Comparison of ENCODE assay signal across 9 mouse cellular contexts in the genomic region with DNA sequence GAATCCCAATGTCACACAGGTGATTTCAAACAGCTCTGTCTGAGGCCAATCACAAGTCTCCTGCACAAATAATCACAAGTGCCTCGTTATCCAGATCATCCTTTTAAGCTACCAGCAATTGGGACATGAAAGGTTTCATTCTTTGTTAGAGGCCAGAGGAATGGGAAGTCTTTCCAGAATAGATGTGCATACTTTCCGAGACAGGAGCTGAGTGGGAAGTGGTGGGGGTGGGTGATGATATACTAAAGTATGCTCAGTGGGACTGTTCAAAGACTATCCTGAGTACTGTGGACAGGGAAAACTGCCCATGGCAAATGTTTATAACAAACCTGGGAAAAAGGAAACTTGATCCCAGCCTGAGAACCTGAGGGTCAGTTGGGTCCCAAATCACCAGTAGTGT. TPM values are rescaled to one million over a fixed set of nuclear protein-coding genes. Genes with fewer than 3 reads are reported as not detected.
DNase-seq lines count a peak whose midpoint lies in the region; ATAC-seq lines count a peak whose summit lies in the region.
"Had no signal": no experiment of that assay in that cellular context is flagged by ENCODE, and none has a peak within 500 bp of the region (broad histone marks: within the 10 kb centered on the region; RNA-seq: fewer than 3 reads in every experiment).

No protein-coding gene starts in this region.

- H3K36me3 ChIP-seq in heart, embryonic 13.5 days, result no peaks in the 10 kb centered on the region
- no peaks in the 10 kb centered on the region for H3K36me3 ChIP-seq in hindbrain, embryonic 13.5 days
- H3K36me3 ChIP-seq in midbrain, embryonic 12.5 days, result no peaks in the 10 kb centered on the region
- H3K36me3 ChIP-seq: liver, embryonic 15.5 days had no signal

- peak overlapping the region; percentile 95 for H3K9ac ChIP-seq in heart, embryonic 13.5 days
- peak overlapping the region; percentile 99 for H3K9ac ChIP-seq in hindbrain, embryonic 13.5 days
- peak overlapping the region; percentile 95 for H3K9ac ChIP-seq in midbrain, embryonic 12.5 days (replicated peaks)

- no peak for DNase-seq in heart, postnatal 4 days
- peak; percentile 12 for DNase-seq in adipocyte (ENCODE audit: low spot score)
- no peak for DNase-seq in gastrocnemius, adult 8-10 months (ENCODE audit: low spot score in 2 of 2)
- no peak for DNase-seq in cerebellum, postnatal 36 days
- DNase-seq in left cerebral cortex, postnatal 14 days (ENCODE audit: low spot score in 2 of 2), result no peak

- ATAC-seq in heart, embryonic 13.5 days (ENCODE audit: extremely low read depth, insufficient number of reproducible peaks, low FRiP score, low TSS enrichment), result no peak
- ATAC-seq in hindbrain, embryonic 13.5 days (ENCODE audit: low FRiP score), result no peak
- ATAC-seq in midbrain, embryonic 12.5 days (ENCODE audit: low FRiP score, low read depth), result no peak

- H3K4me3 ChIP-seq in heart, embryonic 13.5 days, result peak overlapping the region; percentile 99
- H3K4me3 ChIP-seq in hindbrain, embryonic 13.5 days, result peak overlapping the region; percentile 99
- H3K4me3 ChIP-seq in midbrain, embryonic 12.5 days, result peak overlapping the region; percentile 97

- no peaks in the 10 kb centered on the region for H3K9me3 ChIP-seq in heart, embryonic 13.5 days
- no peaks in the 10 kb centered on the region for H3K9me3 ChIP-seq in hindbrain, embryonic 13.5 days
- no peaks in the 10 kb centered on the region for H3K9me3 ChIP-seq in midbrain, embryonic 12.5 days
- H3K9me3 ChIP-seq: liver, embryonic 15.5 days had no signal

- H3K27ac ChIP-seq in heart, embryonic 13.5 days (replicated peaks), result no peak overlapping the region; the same call in none of the 2 replicates
- no peak overlapping the region for H3K27ac ChIP-seq in hindbrain, embryonic 13.5 days
- H3K27ac ChIP-seq in midbrain, embryonic 12.5 days (replicated peaks), result no peak overlapping the region
- H3K27ac ChIP-seq: liver, embryonic 15.5 days had no signal

- WGBS in heart, embryonic 13.5 days, result 7% methylated on average over 2 of the region's 2 CpGs
- WGBS in hindbrain, embryonic 13.5 days, result 9% methylated on average over 2 of the region's 2 CpGs
- 9% methylated on average over 2 of the region's 2 CpGs for WGBS in midbrain, embryonic 12.5 days

- peak overlapping the region; percentile 86 for H3K4me2 ChIP-seq in heart, embryonic 13.5 days
- H3K4me2 ChIP-seq in hindbrain, embryonic 13.5 days, result peak overlapping the region; percentile 80
- H3K4me2 ChIP-seq in midbrain, embryonic 12.5 days (replicated peaks), result peak overlapping the region; percentile 78

- intact Hi-C loops in left cerebral cortex, postnatal 14 days (cut with DNase I), result no loop called here

- H3K4me1 ChIP-seq in heart, embryonic 13.5 days, result peaks cover 58% of the 10 kb centered on the region
- H3K4me1 ChIP-seq in hindbrain, embryonic 13.5 days (replicated peaks), result peaks cover 38% of the 10 kb centered on the region
- peaks cover 28% of the 10 kb centered on the region for H3K4me1 ChIP-seq in midbrain, embryonic 12.5 days

- no peaks in the 10 kb centered on the region for H3K27me3 ChIP-seq in heart, embryonic 13.5 days (replicated peaks)
- H3K27me3 ChIP-seq in hindbrain, embryonic 13.5 days, result no peaks in the 10 kb centered on the region
- no peaks in the 10 kb centered on the region for H3K27me3 ChIP-seq in midbrain, embryonic 12.5 days

RNA-seq across cellular contexts. Expression of a gene that starts 5.8 kb away (rescaled TPM):
- 400 and 449 TPM in 2 replicates for polyA plus RNA-seq in heart, embryonic 13.5 days (2015; fragmentation: Nextera tagmentation; extraction: Ambion mirVana)
- total RNA-seq in heart, postnatal 4 days (2021), result 100 to 1,000 TPM; 233 to 244 TPM
- 575 and 579 TPM in 2 replicates for polyA plus RNA-seq in hindbrain, embryonic 13.5 days (2015; fragmentation: Nextera tagmentation; extraction: Ambion mirVana)
- polyA plus RNA-seq in midbrain, embryonic 12.5 days (2016; fragmentation: Nextera tagmentation; extraction: Ambion mirVana), result 513 and 534 TPM in 2 replicates
- 100 to 1,000 TPM; 105 to 114 (median 107) TPM for total RNA-seq in gastrocnemius, adult 8-10 months (2022)
- total RNA-seq in left cerebral cortex, postnatal 14 days (2021), result 100 to 1,000 TPM; 415 to 420 TPM
